Mouse (Mus musculus) ES-Bruce4 (cell line): ENCODE data around the gene Adam33.

Experiments used
- CTCF ChIP-seq: IDR thresholded peaks from one replicate; pipeline ENCODE4 v1.8.1; 2011; ENCODE audit warnings: low read depth, low read length
- EP300 ChIP-seq: IDR thresholded peaks from 2 replicates; pipeline ENCODE4 v1.6.1; 2011; ENCODE audit warnings: low read depth, low read length; ENCODE audit not compliant: insufficient read depth
- POLR2A ChIP-seq: IDR thresholded peaks from one replicate; pipeline ENCODE4 v1.8.1; 2011; ENCODE audit warnings: low read length; ENCODE audit not compliant: insufficient read depth

- no peak for TF ChIP-seq POLR2A
- no peak for TF ChIP-seq CTCF
- TF ChIP-seq EP300, result no peak
These were observed 34.3 kb downstream of the Adam33 start for GRCm38 (mm10) chr2:131029065-131029935.
